Mouse (Mus musculus): ENCODE data around the gene Ice1. TPM values are rescaled to one million over a fixed set of nuclear protein-coding genes. Genes with fewer than 3 reads are reported as not detected.
A peak's percentile ranks its signal among the peaks of the same experiment; 100 is the strongest.

Ice1 gene
- 35.7 and 39.3 TPM in 2 replicates for polyA plus RNA-seq (2015; fragmentation: Nextera tagmentation; extraction: Ambion mirVana)

- WGBS: under 1% methylated on average over 30 of the region's 39 CpGs
- no peaks in the 10 kb centered on the region; the same call in 1 of the 2 replicates for H3K27me3 ChIP-seq (replicated peaks; ENCODE audit: control insufficient read depth, insufficient read depth, low read length)
- ATAC-seq: peak; percentile 22
- peak within 1 kb of the TSS; percentile 80 for H3K9ac ChIP-seq (replicated peaks; ENCODE audit: low read depth, low read length)
- no peaks in the 10 kb centered on the region for H3K9me3 ChIP-seq (ENCODE audit: control insufficient read depth, low read length)
- H3K4me1 ChIP-seq (replicated peaks; ENCODE audit: control insufficient read depth, insufficient read depth, low read length): peaks cover 21% of the 10 kb centered on the region
- H3K36me3 ChIP-seq (ENCODE audit: control insufficient read depth, insufficient read depth): no peaks in the 10 kb centered on the region
- H3K4me2 ChIP-seq (ENCODE audit: low read length): peak within 1 kb of the TSS; percentile 92
- H3K27ac ChIP-seq (ENCODE audit: low read length): peak within 1 kb of the TSS; percentile 97
- peak within 1 kb of the TSS; percentile 71 for H3K4me3 ChIP-seq (replicated peaks; ENCODE audit: low read length)
These were observed at the start of gene Ice1 for GRCm38 (mm10) chr13:70637282-70637661. Gene Ice1 (minus strand): TSS chr13:70637634.

- Histone ChIP-seq H3K4me1 (replicated peaks; ENCODE audit: control insufficient read depth, insufficient read depth, low read length) (no peaks in the 10 kb centered on the region), H3K27ac (ENCODE audit: low read length) (no peak overlapping the region), H3K36me3 (ENCODE audit: control insufficient read depth, insufficient read depth) (no peaks in the 10 kb centered on the region), H3K9ac (replicated peaks; ENCODE audit: low read depth, low read length) (no peak overlapping the region), H3K27me3 (replicated peaks; ENCODE audit: control insufficient read depth, insufficient read depth, low read length) (no peaks in the 10 kb centered on the region), H3K9me3 (ENCODE audit: control insufficient read depth, low read length) (no peaks in the 10 kb centered on the region), H3K4me3 (replicated peaks; ENCODE audit: low read length) (no peak overlapping the region), H3K4me2 (ENCODE audit: low read length) (no peak overlapping the region)
- WGBS: 68% methylated on average over 5 of the region's 5 CpGs
- ATAC-seq: no peak
These were observed 48.4 kb upstream of the Ice1 start for GRCm38 (mm10) chr13:70685825-70686224.

GRCm38 (mm10) chr13:70684976-70685609 lies 47.7 kb upstream of the Ice1 start:
- Histone ChIP-seq H3K4me3 (replicated peaks; ENCODE audit: low read length) (no peak overlapping the region), H3K27me3 (replicated peaks; ENCODE audit: control insufficient read depth, insufficient read depth, low read length) (no peaks in the 10 kb centered on the region), H3K27ac (ENCODE audit: low read length) (no peak overlapping the region), H3K36me3 (ENCODE audit: control insufficient read depth, insufficient read depth) (no peaks in the 10 kb centered on the region), H3K4me1 (replicated peaks; ENCODE audit: control insufficient read depth, insufficient read depth, low read length) (no peaks in the 10 kb centered on the region), H3K4me2 (ENCODE audit: low read length) (no peak overlapping the region), H3K9ac (replicated peaks; ENCODE audit: low read depth, low read length) (no peak overlapping the region), H3K9me3 (ENCODE audit: control insufficient read depth, low read length) (no peaks in the 10 kb centered on the region)
- 67% methylated on average over 7 of the region's 7 CpGs for WGBS
- ATAC-seq: 0 out of 2 replicates have a peak, but pooled peaks have one; percentile 38

DNA sequence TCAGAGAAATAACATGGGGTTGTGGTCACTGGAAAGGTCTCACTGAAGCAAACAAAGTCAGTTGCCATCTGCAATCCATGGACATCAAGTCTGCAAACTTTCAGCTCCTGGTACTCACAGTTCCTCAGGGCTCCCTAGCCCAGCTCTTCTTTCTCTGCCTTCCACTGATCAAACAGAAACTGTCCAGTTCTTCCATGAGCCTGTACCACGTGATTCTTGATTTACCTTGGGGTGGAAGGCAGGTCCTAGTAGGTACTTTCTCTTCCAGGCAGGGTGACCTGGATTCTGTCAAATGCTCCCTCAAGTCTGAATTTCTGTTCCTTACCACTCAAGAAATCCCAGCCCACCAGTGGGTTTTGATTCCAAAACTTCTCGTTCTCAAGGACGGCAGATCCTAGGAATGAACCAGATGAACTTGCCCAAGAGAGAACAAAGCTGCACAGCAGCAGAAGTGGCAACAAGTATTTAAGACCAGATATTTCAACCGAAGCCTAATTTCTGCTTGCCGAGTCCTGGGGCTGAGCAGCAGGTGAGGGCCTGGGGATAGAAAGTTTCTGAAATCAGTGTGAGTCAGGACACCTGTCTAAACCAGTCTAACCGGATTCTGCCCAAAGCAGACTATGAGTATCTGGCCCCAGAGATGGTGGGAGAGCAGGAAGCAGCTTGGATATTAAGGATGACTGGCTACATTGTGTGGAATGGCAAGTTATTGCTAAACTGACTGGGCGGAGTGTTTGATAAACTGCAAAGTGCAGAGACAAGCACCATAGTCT lies 44.2 kb upstream of the Ice1 start:
- no peak overlapping the region for H3K9ac ChIP-seq (replicated peaks; ENCODE audit: low read depth, low read length)
- no peaks in the 10 kb centered on the region for H3K9me3 ChIP-seq (ENCODE audit: control insufficient read depth, low read length)
- H3K4me1 ChIP-seq (replicated peaks; ENCODE audit: control insufficient read depth, insufficient read depth, low read length): no peaks in the 10 kb centered on the region
- no peaks in the 10 kb centered on the region for H3K36me3 ChIP-seq (ENCODE audit: control insufficient read depth, insufficient read depth)
- no peak overlapping the region for H3K27ac ChIP-seq (ENCODE audit: low read length)
- no peak overlapping the region for H3K4me2 ChIP-seq (ENCODE audit: low read length)
- no peak overlapping the region for H3K4me3 ChIP-seq (replicated peaks; ENCODE audit: low read length)
- whole genome bisulfite sequencing: 87% methylated on average over 7 of the region's 7 CpGs
- no peaks in the 10 kb centered on the region for H3K27me3 ChIP-seq (replicated peaks; ENCODE audit: control insufficient read depth, insufficient read depth, low read length)
- no peak for ATAC-seq

GRCm38 (mm10) chr13:70680316-70680715 lies 42.9 kb upstream of the Ice1 start:
- WGBS: 89% methylated on average over 3 of the region's 3 CpGs

DNA sequence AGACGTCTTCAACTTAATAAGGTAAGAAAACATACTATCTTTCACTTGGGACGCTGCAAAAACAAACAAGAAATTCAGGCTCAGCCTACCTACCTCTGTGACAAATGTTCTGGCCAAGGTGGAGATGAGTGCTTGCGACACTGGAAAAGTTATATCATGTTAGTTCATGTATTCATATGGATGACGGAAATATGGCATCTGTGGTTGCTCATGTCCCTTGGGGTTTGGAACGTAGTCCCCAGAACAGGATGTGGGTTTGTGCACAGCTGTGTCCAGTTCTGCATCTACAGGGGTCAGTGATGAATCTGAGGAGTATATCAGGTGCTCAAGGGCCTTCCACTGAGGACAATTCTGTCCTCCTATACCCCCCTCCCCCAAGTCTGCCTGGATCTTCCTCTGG lies 40.3 kb upstream of the Ice1 start:
- Histone ChIP-seq H3K9ac (replicated peaks; ENCODE audit: low read depth, low read length) (no peak overlapping the region), H3K36me3 (ENCODE audit: control insufficient read depth, insufficient read depth) (no peaks in the 10 kb centered on the region), H3K9me3 (ENCODE audit: control insufficient read depth, low read length) (no peaks in the 10 kb centered on the region), H3K27me3 (replicated peaks; ENCODE audit: control insufficient read depth, insufficient read depth, low read length) (no peaks in the 10 kb centered on the region), H3K4me2 (ENCODE audit: low read length) (no peak overlapping the region), H3K27ac (ENCODE audit: low read length) (no peak overlapping the region), H3K4me3 (replicated peaks; ENCODE audit: low read length) (no peak overlapping the region), H3K4me1 (replicated peaks; ENCODE audit: control insufficient read depth, insufficient read depth, low read length) (no peaks in the 10 kb centered on the region)
- WGBS: 91% methylated on average over 5 of the region's 5 CpGs
- no peak for ATAC-seq

More at GRCm38 (mm10) chr13:70680316-70680715, 42.9 kb upstream of the Ice1 start:
- no peak overlapping the region for H3K4me3 ChIP-seq (replicated peaks; ENCODE audit: low read length)
- no peaks in the 10 kb centered on the region for H3K36me3 ChIP-seq (ENCODE audit: control insufficient read depth, insufficient read depth)
- H3K4me1 ChIP-seq (replicated peaks; ENCODE audit: control insufficient read depth, insufficient read depth, low read length): no peaks in the 10 kb centered on the region
- H3K9ac ChIP-seq (replicated peaks; ENCODE audit: low read depth, low read length): no peak overlapping the region
- no peak overlapping the region for H3K4me2 ChIP-seq (ENCODE audit: low read length)
- H3K27me3 ChIP-seq (replicated peaks; ENCODE audit: control insufficient read depth, insufficient read depth, low read length): no peaks in the 10 kb centered on the region
- no peaks in the 10 kb centered on the region for H3K9me3 ChIP-seq (ENCODE audit: control insufficient read depth, low read length)
- no peak for ATAC-seq
- no peak overlapping the region for H3K27ac ChIP-seq (ENCODE audit: low read length)

DNA sequence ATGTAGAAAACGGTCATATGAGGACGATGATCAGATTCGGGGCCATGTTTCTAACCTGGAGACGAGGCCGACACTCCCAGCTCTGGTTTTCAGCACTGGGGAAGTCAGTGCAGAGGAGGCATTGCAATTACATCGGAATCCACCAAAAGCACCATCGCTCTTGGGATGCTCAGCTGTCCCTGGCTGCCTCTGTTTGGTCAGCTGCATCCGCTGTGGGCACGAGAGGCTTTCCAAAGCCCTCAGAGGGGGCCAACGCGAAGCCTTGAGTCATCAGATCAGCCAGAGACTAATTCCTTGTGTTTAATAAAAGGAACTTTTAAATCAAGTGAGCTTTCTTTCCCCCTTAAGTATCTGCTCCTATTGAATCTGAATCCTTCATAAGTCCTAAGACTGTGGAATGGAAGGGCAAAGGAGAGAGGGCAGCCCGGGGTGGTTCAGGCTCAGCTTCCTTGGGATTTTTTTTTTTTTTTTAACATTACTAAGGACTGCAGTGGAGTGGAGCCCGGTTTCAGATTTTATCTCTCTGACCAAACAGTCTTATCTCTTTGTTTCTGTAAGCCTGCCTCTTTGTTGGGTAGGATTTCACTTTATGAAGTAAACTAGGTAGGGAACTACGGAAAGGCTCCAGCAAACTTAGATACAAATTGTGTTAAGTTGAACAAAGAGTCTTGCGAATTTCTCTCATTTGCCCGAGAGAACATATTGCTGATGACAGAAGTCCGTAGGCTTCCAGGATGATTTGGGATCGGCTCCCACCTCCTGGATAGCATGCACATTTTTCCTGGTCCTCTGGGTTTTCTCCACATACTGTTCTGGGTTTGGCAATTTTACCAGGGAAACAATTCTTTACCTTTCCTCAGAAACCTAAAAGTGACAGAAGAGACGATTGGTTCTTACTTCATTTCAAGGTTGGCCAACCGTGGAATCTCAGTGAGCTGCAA lies 39.1 kb upstream of the Ice1 start:
- no peaks in the 10 kb centered on the region for H3K9me3 ChIP-seq (ENCODE audit: control insufficient read depth, low read length)
- H3K4me2 ChIP-seq (ENCODE audit: low read length): no peak overlapping the region
- no peak overlapping the region for H3K27ac ChIP-seq (ENCODE audit: low read length)
- no peaks in the 10 kb centered on the region for H3K27me3 ChIP-seq (replicated peaks; ENCODE audit: control insufficient read depth, insufficient read depth, low read length)
- H3K36me3 ChIP-seq (ENCODE audit: control insufficient read depth, insufficient read depth): no peaks in the 10 kb centered on the region
- no peak overlapping the region for H3K9ac ChIP-seq (replicated peaks; ENCODE audit: low read depth, low read length)
- no peak overlapping the region for H3K4me3 ChIP-seq (replicated peaks; ENCODE audit: low read length)
- WGBS: 80% methylated on average over 20 of the region's 20 CpGs
- ATAC-seq: no peak
- H3K4me1 ChIP-seq (replicated peaks; ENCODE audit: control insufficient read depth, insufficient read depth, low read length): no peaks in the 10 kb centered on the region

- Histone ChIP-seq H3K4me1 (replicated peaks; ENCODE audit: control insufficient read depth, insufficient read depth, low read length) (no peaks in the 10 kb centered on the region), H3K36me3 (ENCODE audit: control insufficient read depth, insufficient read depth) (no peaks in the 10 kb centered on the region), H3K4me3 (replicated peaks; ENCODE audit: low read length) (no peak overlapping the region), H3K9me3 (ENCODE audit: control insufficient read depth, low read length) (no peaks in the 10 kb centered on the region), H3K4me2 (ENCODE audit: low read length) (no peak overlapping the region), H3K9ac (replicated peaks; ENCODE audit: low read depth, low read length) (no peak overlapping the region), H3K27ac (ENCODE audit: low read length) (no peak overlapping the region), H3K27me3 (replicated peaks; ENCODE audit: control insufficient read depth, insufficient read depth, low read length) (no peaks in the 10 kb centered on the region)
- peak; percentile 57 for ATAC-seq
- 72% methylated on average over 10 of the region's 10 CpGs for WGBS
These were observed 37.6 kb upstream of the Ice1 start for GRCm38 (mm10) chr13:70674998-70675397.

- H3K36me3 ChIP-seq (ENCODE audit: control insufficient read depth, insufficient read depth): no peaks in the 10 kb centered on the region
- no peak overlapping the region for H3K27ac ChIP-seq (ENCODE audit: low read length)
- 45% methylated on average over 4 of the region's 4 CpGs for WGBS
- no peak for ATAC-seq
- H3K4me1 ChIP-seq (replicated peaks; ENCODE audit: control insufficient read depth, insufficient read depth, low read length): no peaks in the 10 kb centered on the region
- no peaks in the 10 kb centered on the region for H3K27me3 ChIP-seq (replicated peaks; ENCODE audit: control insufficient read depth, insufficient read depth, low read length)
- H3K9ac ChIP-seq (replicated peaks; ENCODE audit: low read depth, low read length): no peak overlapping the region
- H3K4me2 ChIP-seq (ENCODE audit: low read length): no peak overlapping the region
- no peaks in the 10 kb centered on the region for H3K9me3 ChIP-seq (ENCODE audit: control insufficient read depth, low read length)
- H3K4me3 ChIP-seq (replicated peaks; ENCODE audit: low read length): no peak overlapping the region
These were observed 32.6 kb upstream of the Ice1 start for GRCm38 (mm10) chr13:70670080-70670479.
